Mouse (Mus musculus) erythroid progenitor cell, adult 5-6 weeks (primary cell): ENCODE results near the gene 5031439G07Rik. TPM values are rescaled to one million over a fixed set of nuclear protein-coding genes. Genes with fewer than 3 reads are reported as not detected.

Source experiments
- ATAC-seq: replicated peaks from 2 replicates; pipeline ENCODE4 v1.8.0; 2016; ENCODE audit warnings: moderate number of reproducible peaks, mild to moderate bottlenecking, moderate TSS enrichment, inconsistent platforms; ENCODE audit not compliant: poor library complexity, low FRiP score, severe bottlenecking
- total RNA-seq, 2 experiments: library from RNA; stranded (forward) in 1 of 2; stranded (reverse) in 1 of 2; fragments of 150-400 nt in 1 of 2; fragments of 186-747, 209-891 nt in 1 of 2; gene quantifications; 2 replicates each; pipeline versions ENCODE4 v1.2.3 to v1.2.4; 2015 to 2017; ENCODE audit warnings: low replicate concordance in 2 of 2

The 5031439G07Rik gene
- total RNA-seq, 2 experiments from 2014 or later = 3.2 to 5.0 TPM

DNA sequence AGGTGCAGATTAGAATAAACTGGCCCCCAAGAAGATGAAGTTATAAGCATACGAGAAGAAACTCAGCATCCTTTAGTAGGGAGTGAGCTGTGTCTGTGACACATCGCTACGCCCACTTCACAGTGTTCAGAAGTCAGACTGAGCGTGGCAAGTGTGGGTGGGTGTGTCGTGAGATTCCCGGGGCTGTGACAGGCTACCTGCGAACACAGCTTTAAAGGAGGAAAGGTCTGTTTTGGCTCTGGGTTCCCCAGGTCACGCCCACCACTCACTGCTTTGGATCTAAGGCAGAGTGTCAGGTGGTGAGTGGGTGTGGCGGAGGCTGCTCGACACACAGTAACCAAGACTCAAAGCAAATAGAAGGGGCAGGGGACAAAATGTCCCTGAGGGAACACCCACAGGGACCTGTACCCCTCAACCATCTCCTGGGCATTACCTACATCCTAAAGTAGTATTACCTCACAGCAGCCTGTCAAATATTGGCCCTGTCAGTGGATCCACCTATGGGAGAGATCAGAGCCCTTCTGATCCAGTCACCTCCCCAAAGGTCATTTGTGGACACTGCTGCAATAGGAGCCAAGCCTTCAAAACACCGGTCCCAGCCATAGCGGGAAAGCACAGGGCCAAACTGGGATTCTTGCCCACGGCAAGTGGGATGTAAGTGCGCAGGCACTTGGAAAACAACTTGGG, 9.6 kb upstream of the 5031439G07Rik start:
- no peak for ATAC-seq

DNA sequence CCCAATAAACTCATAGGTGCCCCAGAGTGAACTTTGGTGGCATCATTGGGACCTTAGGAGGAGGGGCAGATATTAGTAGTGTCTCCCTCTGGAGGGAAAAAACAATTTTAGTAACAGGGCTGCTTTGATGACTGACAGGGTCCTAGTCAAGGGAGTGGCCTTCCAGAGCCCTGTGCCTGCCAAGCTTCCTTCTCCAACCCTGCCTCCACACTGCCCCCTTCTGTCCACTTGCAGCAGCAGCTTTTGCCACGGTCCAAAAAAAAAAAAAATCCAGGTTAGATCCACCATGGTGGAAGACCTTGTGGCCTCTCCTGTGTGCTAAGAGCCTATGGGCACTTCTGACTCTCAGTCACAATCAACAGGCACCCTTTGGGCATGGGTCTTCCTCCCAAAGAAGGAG, 7.6 kb upstream of the 5031439G07Rik start:
- 0 out of 2 replicates have a peak, but pooled peaks have one; percentile 25 for ATAC-seq

DNA sequence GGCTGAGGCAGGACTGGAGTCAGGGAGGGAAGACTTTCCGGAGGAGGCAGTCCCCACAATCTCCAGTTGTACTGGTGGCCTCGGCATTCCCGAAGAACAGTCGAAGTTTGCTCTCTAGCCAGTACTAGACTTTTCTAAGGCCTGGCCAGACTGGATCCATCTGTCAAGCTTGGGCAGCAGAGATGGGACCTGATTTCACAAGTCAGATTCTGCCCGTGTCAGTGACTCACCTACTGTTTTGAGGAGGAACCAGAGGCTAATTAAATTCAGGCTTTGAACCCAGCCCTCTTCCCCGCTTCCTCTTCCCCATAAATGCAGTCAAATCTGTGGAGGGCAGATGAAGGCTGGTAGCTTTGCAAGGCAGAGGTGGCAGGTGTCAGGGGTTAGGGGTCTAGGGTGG, 6.7 kb upstream of the 5031439G07Rik start:
- no peak for ATAC-seq

DNA sequence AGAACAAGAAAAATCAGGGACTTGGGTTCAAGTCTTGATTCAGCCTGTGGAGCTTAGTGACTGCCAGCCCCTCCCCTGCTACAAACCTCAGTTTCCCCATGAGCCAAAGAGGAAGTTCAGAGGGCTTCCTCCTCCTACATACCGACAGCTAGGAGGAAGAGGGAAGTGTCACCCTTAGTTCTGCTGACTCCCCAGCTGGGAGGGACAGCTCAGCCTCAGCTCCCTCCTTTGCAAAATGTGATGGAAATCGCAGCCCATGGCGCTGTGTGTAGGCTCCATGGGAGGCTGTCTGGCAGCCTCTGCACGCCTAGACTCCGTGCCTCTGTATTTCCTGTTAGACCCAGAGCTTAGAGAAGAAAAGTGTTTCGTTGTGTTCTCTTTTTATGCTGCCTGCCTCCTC, 6.1 kb upstream of the 5031439G07Rik start:
- ATAC-seq = no peak

DNA sequence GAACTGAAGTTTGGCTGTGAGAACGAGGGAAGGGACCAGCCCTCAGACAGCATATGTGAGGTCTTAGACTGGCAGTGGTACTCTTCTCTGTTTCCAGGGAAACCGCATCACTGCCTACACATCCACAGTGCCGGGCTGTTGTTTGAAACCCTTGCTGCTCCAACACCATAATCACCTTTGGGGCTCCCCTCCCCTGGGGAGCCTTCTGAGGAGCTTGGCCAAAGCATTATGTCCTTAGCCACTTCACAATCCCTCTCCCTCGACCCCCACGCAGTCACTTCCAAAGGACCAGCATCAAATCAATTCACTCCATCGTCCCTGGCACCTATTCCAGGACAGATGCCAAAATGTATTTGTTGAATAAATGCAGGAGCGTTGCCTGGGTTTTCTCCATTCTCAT, 1.4 kb upstream of the 5031439G07Rik start:
- no peak for ATAC-seq

DNA sequence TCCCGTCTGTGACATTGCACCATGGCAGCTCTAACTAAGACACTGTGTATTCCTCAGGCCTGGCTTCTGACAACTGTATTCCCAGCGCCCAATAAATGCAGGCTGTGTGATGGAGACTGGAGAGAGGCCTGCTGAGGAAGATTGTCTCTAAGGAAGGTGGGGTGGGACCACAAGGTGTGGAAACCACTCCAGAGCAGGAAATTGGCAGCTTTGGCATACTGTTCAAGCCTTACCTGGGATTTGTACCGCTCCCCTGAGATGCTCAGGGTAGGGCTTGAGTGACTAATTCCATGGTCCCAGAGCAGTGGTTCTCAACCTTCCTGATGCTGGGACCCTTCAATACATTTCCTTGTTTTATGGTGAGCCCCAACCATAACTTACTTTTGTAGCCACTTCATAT, 747 bp upstream of the 5031439G07Rik start:
- no peak for ATAC-seq

DNA sequence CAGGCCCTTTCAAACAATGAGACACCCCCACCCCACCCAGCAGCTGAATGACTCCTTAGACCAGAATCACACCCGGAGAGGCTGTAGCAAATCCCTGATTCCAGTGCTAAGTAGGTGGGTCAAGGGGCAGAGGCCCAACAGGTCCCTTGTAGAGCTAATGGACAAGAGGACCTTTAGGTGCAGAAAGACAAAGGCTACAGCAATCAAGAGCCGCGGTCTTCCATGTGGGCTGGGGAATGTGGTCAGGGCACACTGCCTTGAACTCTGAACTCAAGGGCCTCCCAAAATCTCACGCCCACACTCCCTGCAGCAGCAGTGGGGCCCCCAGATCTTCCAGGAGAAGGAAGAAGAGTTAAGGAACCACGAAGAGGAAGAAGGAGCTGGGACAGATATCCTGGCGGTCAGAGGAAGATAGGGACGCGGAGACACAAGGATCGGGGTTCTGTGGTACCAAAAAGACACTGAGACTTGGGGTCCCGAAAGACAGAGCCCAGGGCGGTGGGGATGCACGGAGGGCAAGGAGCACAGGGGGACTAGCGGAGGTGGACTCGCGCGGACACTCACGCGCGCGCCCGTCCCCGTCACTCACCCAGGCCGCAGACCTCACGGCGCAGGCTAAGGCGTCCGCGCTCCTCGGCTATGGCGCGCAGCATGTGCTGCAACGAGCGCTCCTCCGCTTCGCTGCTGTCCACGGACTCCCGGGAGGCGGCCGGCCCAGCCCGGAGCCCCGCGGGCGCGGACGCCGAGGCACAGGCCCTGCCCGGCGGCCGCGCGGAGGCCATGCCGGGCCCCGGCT, 1.1 kb downstream of the 5031439G07Rik start:
- ATAC-seq = no peak

DNA sequence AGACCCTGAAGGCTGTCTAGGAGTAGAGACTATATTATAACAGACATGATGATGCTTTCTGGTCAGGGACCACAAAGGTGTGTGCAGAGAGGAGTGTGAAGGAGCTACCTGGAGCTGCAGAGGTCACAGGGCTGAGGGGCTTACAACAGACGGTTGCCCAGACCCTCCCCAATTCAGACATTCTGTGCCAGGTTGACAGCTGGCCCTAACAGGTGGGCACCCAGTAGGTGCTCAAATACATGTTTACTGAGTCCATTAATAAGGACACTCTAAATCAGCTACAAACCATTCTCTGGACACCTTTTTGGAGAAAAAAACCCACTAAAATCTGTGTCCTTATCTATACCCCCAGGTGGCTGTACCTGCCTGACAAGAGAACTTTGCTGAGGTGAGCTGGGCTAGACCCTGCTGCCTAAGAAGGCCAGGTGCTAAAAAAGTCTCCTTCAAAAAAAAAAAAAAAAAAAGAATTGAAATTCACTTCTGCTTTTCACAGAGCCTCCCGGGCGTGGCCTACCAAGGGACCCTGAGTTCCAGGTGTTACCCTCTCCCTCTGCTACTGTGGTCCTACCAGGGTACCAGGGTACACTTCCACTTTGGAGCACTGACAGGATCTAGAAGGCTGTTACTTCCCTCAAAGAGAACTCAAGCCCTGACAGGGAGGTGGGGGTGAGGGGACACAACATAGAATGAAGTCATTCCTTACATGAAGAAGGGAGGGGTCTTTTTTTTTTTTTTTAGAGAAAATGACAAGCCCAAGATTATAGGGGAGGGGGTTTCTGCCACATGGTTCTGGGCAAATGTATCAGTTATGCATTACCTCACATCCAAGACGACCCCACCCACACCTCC, 2.0 kb downstream of the 5031439G07Rik start:
- ATAC-seq = no peak

DNA sequence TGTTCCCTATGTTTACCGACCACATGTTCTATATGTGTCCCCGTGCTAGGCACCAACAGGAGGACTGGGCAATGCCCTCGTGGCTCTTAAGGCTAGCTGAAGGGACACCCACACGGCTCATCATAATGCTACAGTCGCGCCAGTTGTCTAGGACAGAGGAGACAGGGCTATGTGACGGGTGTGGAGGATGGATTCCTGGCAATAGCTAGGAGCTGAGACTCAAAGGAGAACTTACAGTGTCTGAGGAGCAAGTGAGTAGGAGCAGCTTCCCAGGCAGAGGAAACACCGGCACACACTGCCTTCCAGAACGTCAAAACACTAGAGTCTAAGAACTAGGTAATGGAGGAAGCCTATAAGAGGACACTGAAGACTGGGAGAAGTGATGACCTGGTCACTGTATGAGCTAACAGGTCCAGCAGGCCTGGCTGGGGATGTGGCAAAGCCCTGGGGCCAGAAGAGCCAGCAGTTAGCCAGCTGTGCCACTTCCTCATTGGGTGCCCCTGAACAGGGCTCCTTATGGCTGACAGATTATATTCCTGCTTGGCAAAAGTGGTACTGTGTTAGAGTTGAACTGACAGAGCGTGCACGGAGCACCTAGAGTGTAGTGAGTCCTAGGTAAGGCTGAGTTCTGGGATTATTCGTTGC, 2.7 kb downstream of the 5031439G07Rik start:
- ATAC-seq = no peak

DNA sequence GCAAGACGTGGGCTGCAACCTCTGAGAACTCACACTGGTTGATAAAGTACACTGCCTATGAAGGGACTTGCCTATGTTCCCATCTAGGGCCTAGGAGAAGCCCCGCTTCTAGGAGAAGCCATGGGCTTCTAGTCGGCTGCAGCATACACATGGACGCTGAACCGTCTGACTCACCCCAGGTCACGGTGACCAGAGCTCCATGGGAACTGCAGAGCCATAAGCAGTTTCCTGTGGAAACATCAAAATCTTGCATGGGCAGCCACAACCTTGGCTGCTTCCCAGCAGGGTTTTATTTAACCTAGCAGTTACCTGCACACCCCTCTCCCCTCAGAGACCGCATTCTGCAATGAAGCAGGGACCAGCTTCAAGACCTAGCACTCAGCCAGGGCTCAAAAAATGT, 4.6 kb downstream of the 5031439G07Rik start:
- ATAC-seq = no peak

DNA sequence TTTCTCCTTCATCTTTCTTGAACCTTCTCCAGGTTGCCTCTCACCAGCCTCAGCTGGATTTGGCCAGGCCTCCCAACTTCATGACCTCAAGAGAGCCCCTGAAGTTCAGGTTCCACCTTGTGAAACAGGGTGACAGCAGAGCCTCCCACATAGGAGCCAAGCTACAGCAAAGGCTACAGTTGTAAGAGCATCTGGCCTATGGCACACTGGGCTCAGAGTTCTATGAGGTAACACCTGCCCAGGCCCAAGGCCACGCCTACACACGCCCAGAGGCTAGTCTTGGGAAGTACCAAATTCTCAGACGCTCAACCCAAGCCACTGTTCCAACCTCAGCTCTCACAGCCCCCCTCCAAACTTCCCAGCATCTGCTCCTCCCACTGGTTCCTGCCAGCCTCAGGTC, 5.5 kb downstream of the 5031439G07Rik start:
- ATAC-seq = no peak

DNA sequence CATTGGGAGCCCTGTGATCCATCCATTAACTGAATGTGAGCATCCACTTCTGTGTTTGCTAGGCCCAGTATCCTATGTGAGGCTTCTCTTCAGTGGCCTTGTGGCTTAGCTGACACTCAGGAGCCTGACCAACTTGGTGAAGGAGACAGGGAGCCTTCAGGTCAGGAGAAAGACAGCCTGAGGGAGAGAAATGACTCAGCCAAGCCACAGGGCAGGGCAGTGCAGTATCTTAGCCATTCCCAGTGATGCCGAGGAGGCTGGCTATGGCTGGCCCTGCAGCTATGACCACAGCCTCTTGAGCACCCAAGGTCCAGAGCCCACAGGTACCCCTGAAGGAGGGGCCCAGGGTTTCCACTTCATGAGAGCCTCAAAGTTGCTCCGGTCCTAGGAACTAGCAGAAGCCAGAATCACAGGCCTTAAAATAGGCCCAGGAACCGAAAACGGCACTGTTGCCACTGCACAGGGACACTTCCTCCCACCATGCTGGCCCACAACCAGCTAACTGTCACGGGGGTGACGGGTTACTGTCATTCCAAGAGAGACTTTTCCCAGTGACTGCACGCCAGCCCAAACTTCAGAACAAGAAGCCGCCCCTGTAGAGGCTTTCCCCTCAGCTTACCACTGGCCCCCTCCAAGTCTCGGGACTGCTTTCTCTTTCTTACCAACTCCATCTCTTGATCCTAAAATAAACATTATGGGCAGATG, 6.6 kb downstream of the 5031439G07Rik start:
- no peak for ATAC-seq

DNA sequence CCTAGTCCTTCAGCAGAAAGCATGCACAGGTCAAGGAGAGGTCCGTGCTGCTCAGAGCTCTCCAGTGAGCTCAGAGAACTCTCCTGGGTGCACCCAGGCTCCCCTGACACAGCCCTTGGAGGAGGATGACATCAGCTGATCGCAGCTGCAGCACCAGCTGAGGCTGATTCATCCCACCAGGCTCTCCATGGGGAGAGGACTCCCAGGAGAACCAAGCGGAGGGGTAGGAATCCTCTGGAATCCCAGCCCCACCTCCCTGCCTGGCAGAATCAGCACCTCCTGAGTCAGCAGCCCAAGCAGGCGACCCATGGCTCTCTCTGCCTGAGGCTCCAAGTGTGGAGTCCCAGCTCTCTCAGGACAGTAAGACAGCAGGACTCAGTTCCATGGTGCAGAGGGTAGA, 12.6 kb downstream of the 5031439G07Rik start:
- no peak for ATAC-seq

DNA sequence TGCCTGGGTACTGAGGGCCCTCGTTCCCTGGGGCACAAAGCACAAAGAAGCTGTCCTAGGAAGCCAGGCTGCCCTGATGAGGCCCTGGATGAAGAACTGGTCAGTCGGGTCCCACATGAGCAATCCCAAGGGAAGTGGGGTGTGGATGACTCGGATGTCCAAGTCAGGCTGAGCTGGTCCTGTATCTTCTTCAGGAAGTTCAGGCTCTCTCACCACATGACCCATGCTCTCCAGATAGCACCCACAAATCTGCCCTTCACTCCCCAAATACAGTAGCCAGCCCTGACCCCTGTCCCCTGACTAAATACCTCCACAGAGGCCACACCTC, 14.8 kb downstream of the 5031439G07Rik start:
- no peak for ATAC-seq

DNA sequence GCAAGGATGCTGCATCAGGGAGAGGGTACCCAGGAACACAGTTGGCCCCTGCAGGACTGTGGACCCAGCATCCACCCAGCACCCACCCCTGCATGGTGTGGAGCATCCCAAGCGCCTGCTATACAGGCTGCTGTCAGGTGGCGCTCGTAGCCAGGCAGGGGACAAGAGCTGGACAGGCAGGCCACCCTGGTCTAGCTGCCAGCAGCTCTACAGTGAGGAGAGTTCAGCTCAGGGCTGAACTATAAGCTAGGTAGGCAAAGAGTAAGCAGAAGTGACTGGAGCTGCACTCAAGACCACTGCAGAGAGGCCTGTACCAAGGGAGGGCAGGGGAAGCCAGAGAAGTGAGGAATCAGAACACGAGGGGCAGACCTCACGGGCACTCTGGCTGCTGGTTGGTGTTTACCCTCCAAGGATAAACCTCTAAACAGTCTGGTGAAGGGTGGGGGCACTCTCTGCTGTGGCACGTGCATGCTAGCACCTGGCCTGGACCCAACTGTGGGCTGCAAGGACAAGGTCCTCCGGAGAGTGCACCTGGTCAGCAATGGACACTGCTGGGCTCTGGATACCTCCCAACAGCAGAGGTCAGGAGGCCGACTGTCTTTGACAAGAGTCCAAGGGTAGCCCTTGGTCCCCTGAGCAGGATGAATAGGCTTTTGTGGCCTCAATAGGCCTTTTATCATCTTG, 15.3 kb downstream of the 5031439G07Rik start:
- no peak for ATAC-seq

DNA sequence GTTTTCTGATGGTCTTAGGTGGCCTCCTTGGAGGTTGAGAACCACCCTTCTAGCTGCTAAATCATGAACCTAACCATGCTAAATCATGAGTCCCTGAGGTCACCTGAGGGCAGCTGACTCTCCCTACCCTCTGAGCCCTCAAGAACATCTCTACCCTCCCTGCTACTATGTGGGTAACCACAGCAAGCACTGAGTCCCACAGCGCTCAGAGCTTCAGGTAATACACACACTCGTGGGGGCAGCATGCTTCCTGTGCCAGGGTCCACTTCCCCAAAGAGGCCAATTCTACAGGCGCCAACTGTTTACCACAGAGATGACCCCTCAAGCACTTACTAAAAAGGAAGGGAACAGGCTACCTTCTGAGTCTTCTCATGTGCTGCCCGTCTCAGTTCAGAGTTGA, 19.8 kb downstream of the 5031439G07Rik start:
- ATAC-seq = no peak

DNA sequence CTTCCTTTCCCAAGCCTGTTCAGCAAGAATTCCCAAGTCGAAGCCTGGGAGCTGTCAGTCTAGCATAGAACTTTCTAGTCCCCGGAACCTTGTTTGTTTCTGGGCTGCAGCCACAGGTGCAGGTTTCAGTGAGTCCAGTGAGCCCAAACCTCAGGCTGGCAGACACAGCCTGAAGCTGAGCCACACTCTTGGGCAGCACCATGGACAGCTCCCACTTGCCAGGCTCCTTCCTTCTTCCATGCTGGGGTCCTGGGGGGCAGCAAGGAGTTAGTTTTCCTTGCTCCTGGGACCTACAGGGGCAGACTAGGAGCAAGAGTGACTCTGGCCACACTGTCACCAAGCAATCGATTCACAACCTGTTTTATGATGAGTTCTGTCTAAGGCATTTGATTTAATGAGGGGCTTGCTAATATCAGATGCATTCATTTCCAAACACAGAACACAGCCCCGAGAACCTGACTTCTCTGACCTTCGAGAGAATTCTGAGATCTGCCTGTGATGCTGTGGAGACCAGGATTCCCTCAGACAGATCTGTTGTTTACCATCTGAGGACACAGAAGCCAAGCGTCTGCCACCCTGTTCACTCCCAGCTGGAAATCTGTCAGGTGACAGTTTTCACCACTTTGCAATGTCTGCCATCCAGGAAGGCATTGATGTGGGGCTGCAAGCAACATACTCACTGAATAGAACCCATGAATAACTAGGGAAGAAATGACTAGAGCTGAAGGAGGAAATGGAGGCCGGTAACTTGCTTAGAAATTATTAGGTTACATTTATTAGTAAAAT, 22.6 kb downstream of the 5031439G07Rik start:
- no peak for ATAC-seq

DNA sequence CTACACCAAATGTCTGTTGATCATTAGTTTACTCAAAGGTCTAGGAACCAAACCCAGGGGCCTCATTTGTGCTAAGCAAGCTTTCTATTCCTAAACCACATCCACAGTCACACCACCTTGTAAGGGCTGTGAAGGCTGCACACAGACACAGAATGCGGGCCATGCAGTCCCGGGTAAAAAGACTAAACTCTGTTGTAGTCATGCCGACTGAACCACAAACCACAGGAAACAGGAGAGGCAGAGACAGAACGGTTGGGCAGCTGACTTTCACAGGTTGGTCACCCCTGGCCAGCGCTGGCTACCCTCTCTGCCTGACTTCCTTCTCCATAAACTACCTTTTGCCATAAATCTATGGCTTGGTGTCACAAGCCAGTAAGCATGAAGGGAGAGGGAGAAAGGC, 23.6 kb downstream of the 5031439G07Rik start:
- ATAC-seq = no peak
